Comparison of ENCODE assay signal across 9 mouse cellular contexts in the genomic region with DNA sequence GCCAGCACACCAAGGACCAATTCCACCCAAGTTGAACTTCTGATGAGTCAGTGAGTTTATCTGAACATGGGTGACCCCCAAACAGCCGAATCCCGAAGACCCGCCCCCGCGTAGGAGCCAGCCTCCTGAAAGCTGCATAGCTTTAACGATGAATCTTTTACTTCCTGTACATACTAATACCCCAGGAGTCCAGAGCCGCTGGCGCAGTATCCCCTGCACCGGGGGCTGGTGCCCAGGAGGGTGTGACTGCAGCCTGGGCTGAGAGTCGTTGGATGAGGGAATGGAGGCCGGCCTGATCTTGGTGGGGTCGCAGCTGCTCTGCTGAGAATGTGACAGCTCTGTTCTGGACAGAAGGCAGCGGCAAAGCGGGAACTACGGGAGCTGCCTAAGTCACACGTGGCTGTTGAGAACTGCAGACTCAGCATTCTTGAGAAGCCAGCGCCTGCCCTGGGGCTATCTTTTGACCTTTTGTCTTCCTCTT. TPM values are rescaled to one million over a fixed set of nuclear protein-coding genes. Genes with fewer than 3 reads are reported as not detected.
A peak's percentile ranks its signal among the peaks of the same experiment; 100 is the strongest.
DNase-seq lines count a peak whose midpoint lies in the region; ATAC-seq and TF ChIP-seq lines count a peak whose summit lies in the region.
"Had no signal": no experiment of that assay in that cellular context is flagged by ENCODE, and none has a peak within 500 bp of the region (broad histone marks: within the 10 kb centered on the region; RNA-seq: fewer than 3 reads in every experiment).

No protein-coding gene starts in this region.

- peak overlapping the region; percentile 39; the same call in 1 of the 2 replicates for H3K9ac ChIP-seq in forebrain, embryonic 11.5 days (ENCODE audit: low read length)
- peak overlapping the region; percentile 32 for H3K9ac ChIP-seq in intestine, embryonic 15.5 days

- H3K4me2 ChIP-seq in forebrain, embryonic 11.5 days (ENCODE audit: low read depth, low read length, severe bottlenecking): peak overlapping the region; percentile 36; the same call in 1 of the 2 replicates
- H3K4me2 ChIP-seq in intestine, embryonic 15.5 days (replicated peaks): peak overlapping the region; percentile 65

- no peaks in the 10 kb centered on the region for H3K4me1 ChIP-seq in spleen, adult 2 months (ENCODE audit: control insufficient read depth, insufficient read depth, insufficient read length)
- H3K4me1 ChIP-seq in forebrain, embryonic 11.5 days (replicated peaks; ENCODE audit: control insufficient read depth, insufficient read depth, low read length): peaks cover 8% of the 10 kb centered on the region
- peaks cover 19% of the 10 kb centered on the region for H3K4me1 ChIP-seq in intestine, embryonic 15.5 days (replicated peaks)

- no peak for TF ChIP-seq POLR2A in spleen, adult 2 months (IDR thresholded peaks at IDR 0.05; ENCODE audit: low read depth, low read length)

- 0 out of 2 replicates have a peak, but pooled peaks cover 3% of the 10 kb centered on the region for H3K27me3 ChIP-seq in spleen, adult 2 months (ENCODE audit: control insufficient read depth, insufficient read depth, low read length)
- no peaks in the 10 kb centered on the region for H3K27me3 ChIP-seq in forebrain, embryonic 11.5 days (ENCODE audit: control insufficient read depth, insufficient read depth, low read length)
- H3K27me3 ChIP-seq in intestine, embryonic 15.5 days (replicated peaks): no peaks in the 10 kb centered on the region

- no peaks in the 10 kb centered on the region for H3K36me3 ChIP-seq in spleen, adult 2 months (ENCODE audit: control insufficient read depth, insufficient read depth, low read length)
- no peaks in the 10 kb centered on the region for H3K36me3 ChIP-seq in forebrain, embryonic 11.5 days (ENCODE audit: control insufficient read depth, insufficient read depth, low read length)
- H3K36me3 ChIP-seq in intestine, embryonic 15.5 days: no peaks in the 10 kb centered on the region

- H3K27ac ChIP-seq in spleen, adult 2 months (ENCODE audit: insufficient read depth, low read length): peak overlapping the region; percentile 53; the same call in 1 of the 2 replicates
- H3K27ac ChIP-seq in forebrain, embryonic 11.5 days (ENCODE audit: low read depth, low read length): no peak overlapping the region
- H3K27ac ChIP-seq in intestine, embryonic 15.5 days: no peak overlapping the region

- no peak for ATAC-seq in forebrain, embryonic 11.5 days (replicated peaks; ENCODE audit: low FRiP score)
- peak; percentile 41 for ATAC-seq in intestine, embryonic 15.5 days
- 0 out of 2 replicates have a peak, but pooled peaks have one; percentile 24 for ATAC-seq in megakaryocyte, adult 5-6 weeks (ENCODE audit: poor library complexity, severe bottlenecking)
- ATAC-seq in activated CD4-positive, CD25-positive, alpha-beta regulatory T cell, adult 4 months: no peak

- H3K9me3 ChIP-seq in forebrain, embryonic 11.5 days (ENCODE audit: control insufficient read depth, low read length): no peaks in the 10 kb centered on the region; the same call in 1 of the 2 replicates
- no peaks in the 10 kb centered on the region for H3K9me3 ChIP-seq in intestine, embryonic 15.5 days

- TF ChIP-seq CTCF in spleen, adult 2 months (IDR thresholded peaks at IDR 0.05; ENCODE audit: extremely low read depth, insufficient read depth, insufficient read length, insufficient replicate concordance): no peak

- H3K4me3 ChIP-seq in spleen, adult 2 months (ENCODE audit: extremely low read depth, insufficient read depth, insufficient read length): no peak overlapping the region
- no peak overlapping the region for H3K4me3 ChIP-seq in forebrain, embryonic 11.5 days (ENCODE audit: low read depth, low read length)
- peak overlapping the region; percentile 23 for H3K4me3 ChIP-seq in intestine, embryonic 15.5 days (replicated peaks)

- no peak for DNase-seq in spleen, adult 2 months (ENCODE audit: low read depth in 1 of 2, low spot score in 2 of 2)
- no peak for DNase-seq in spleen, adult 18-20 months
- DNase-seq in forebrain, embryonic 11.5 days (ENCODE audit: low spot score): no peak
- no peak for DNase-seq in layer of hippocampus, adult 18-20 months (ENCODE audit: low spot score in 2 of 2)
- DNase-seq in layer of hippocampus, postnatal 14 days (ENCODE audit: low spot score in 2 of 2): no peak

- WGBS in spleen, adult 2 months: 21% methylated on average over 17 of the region's 17 CpGs
- WGBS in forebrain, embryonic 11.5 days: 23% methylated on average over 17 of the region's 17 CpGs
- 14% methylated on average over 17 of the region's 17 CpGs for WGBS in intestine, embryonic 15.5 days

RNA-seq across cellular contexts. Expression of a gene that starts 28.2 kb away (rescaled TPM):
- polyA plus RNA-seq in spleen, adult 2 months (2012; rRNA removed): 119 and 126 TPM in 2 replicates
- polyA plus RNA-seq in forebrain, embryonic 11.5 days (2014; fragmentation: Nextera tagmentation; extraction: Ambion mirVana): 142 and 160 TPM in 2 replicates
- 253 and 271 TPM in 2 replicates for polyA plus RNA-seq in intestine, embryonic 15.5 days (2015; fragmentation: Nextera tagmentation; extraction: Ambion mirVana)
- 232 and 270 TPM in 2 replicates for total RNA-seq in megakaryocyte, adult 5-6 weeks (2015)
- total RNA-seq in megakaryocyte, adult 5-6 weeks (2017): 124 and 128 TPM in 2 replicates
- total RNA-seq in layer of hippocampus, adult 18-20 months (2021): 10 to 100 TPM; 48.9 to 55.6 TPM
- polyA plus RNA-seq in activated CD4-positive, CD25-positive, alpha-beta regulatory T cell, adult 4 months (2017; shearing (Covaris generic)): 100 to 1,000 TPM in 1 of 2 experiments, 10 to 100 TPM in 1; 98.3 to 120 TPM
- total RNA-seq in layer of hippocampus, postnatal 14 days (2021): 100 to 1,000 TPM; 119 to 162 TPM

RNA-seq across cellular contexts. Expression of a gene that starts 48.0 kb away (rescaled TPM):
- 116 and 126 TPM in 2 replicates for polyA plus RNA-seq in spleen, adult 2 months (2012; rRNA removed)
- polyA plus RNA-seq in forebrain, embryonic 11.5 days (2014; fragmentation: Nextera tagmentation; extraction: Ambion mirVana): 5,083 and 5,852 TPM in 2 replicates
- 981 and 999 TPM in 2 replicates for polyA plus RNA-seq in intestine, embryonic 15.5 days (2015; fragmentation: Nextera tagmentation; extraction: Ambion mirVana)
- 118 and 120 TPM in 2 replicates for total RNA-seq in megakaryocyte, adult 5-6 weeks (2015)
- 64.2 and 66.5 TPM in 2 replicates for total RNA-seq in megakaryocyte, adult 5-6 weeks (2017)
- 100 to 1,000 TPM; 699 to 750 TPM for total RNA-seq in layer of hippocampus, adult 18-20 months (2021)
- 100 to 1,000 TPM; 243 to 273 TPM for polyA plus RNA-seq in activated CD4-positive, CD25-positive, alpha-beta regulatory T cell, adult 4 months (2017; shearing (Covaris generic))
- total RNA-seq in layer of hippocampus, postnatal 14 days (2021): 1,000 to 10,000 TPM; 2,120 to 2,322 TPM

RNA-seq across cellular contexts. Expression of a gene that starts 48.1 kb away (rescaled TPM):
- polyA plus RNA-seq in spleen, adult 2 months (2012; rRNA removed): 16.3 and 63.6 TPM in 2 replicates
- not detected in 2 replicates for polyA plus RNA-seq in forebrain, embryonic 11.5 days (2014; fragmentation: Nextera tagmentation; extraction: Ambion mirVana)
- not detected in 2 replicates for polyA plus RNA-seq in intestine, embryonic 15.5 days (2015; fragmentation: Nextera tagmentation; extraction: Ambion mirVana)
- total RNA-seq in megakaryocyte, adult 5-6 weeks (2015): 0.25 and 0.64 TPM in 2 replicates
- not detected in 2 replicates for total RNA-seq in megakaryocyte, adult 5-6 weeks (2017)
- not detected for total RNA-seq in layer of hippocampus, adult 18-20 months (2021)
- not detected for polyA plus RNA-seq in activated CD4-positive, CD25-positive, alpha-beta regulatory T cell, adult 4 months (2017; shearing (Covaris generic))
- not detected for total RNA-seq in layer of hippocampus, postnatal 14 days (2021)
- total RNA-seq: adrenal gland, adult 18-20 months had no signal

RNA-seq across cellular contexts. Expression of a gene that starts 53.5 kb away (rescaled TPM):
- polyA plus RNA-seq in spleen, adult 2 months (2012; rRNA removed): 0.99 and 1.4 TPM in 2 replicates
- 0.19 and 0.94 TPM in 2 replicates for polyA plus RNA-seq in forebrain, embryonic 11.5 days (2014; fragmentation: Nextera tagmentation; extraction: Ambion mirVana)
- 46.9 and 48.1 TPM in 2 replicates for polyA plus RNA-seq in intestine, embryonic 15.5 days (2015; fragmentation: Nextera tagmentation; extraction: Ambion mirVana)
- total RNA-seq in megakaryocyte, adult 5-6 weeks (2015): not detected in 2 replicates
- total RNA-seq in megakaryocyte, adult 5-6 weeks (2017): not detected in 2 replicates
- 1 to 10 TPM in 1 of 2 experiments, under 1 TPM in 1; 0.61 to 1.1 TPM for total RNA-seq in layer of hippocampus, adult 18-20 months (2021)
- not detected for polyA plus RNA-seq in activated CD4-positive, CD25-positive, alpha-beta regulatory T cell, adult 4 months (2017; shearing (Covaris generic))
- total RNA-seq in layer of hippocampus, postnatal 14 days (2021): 1 to 10 TPM; 3.7 to 5.1 TPM

Comparison
In these comparisons a context has a peak if more than half of its experiments do, and no peak if none do; other contexts are left out.
1. ATAC-seq: peak in intestine, embryonic 15.5 days (single experiment) and megakaryocyte, adult 5-6 weeks (single experiment); none in forebrain, embryonic 11.5 days (single experiment) and activated CD4-positive, CD25-positive, alpha-beta regulatory T cell, adult 4 months (single experiment).
2. RNA of a gene that starts 48.1 kb away (polyA plus RNA-seq): 16.3 to 63.6 TPM in spleen, adult 2 months; not detected in forebrain, embryonic 11.5 days, not detected in intestine, embryonic 15.5 days and not detected in activated CD4-positive, CD25-positive, alpha-beta regulatory T cell, adult 4 months; every median in the first group is over 10 times any median in the second.